Mouse (Mus musculus) left cerebral cortex, postnatal 10 days (tissue): ENCODE measurements at regions not wholly inside any gene's neighbourhood (a gene's known extent, or its start where the extent isn't known, plus 50 kb on each side); places are given as distances from the start of the nearest gene placed in this dataset.

ENCODE experiments used
- DNase-seq, 2 experiments: peaks; one replicate each; pipeline ENCODE4 v3.0.0; 2021 to 2022; ENCODE audit warnings: low spot score in 2 of 2, mixed read lengths in 1 of 2; ENCODE audit errors: extremely low spot score in 1 of 2
- intact Hi-C: fragments of 180-260 bp; cut with DNase I; formaldehyde crosslinking; loops from one replicate; pipeline ENCODE4 v1.15.1; 2025

GRCm38 (mm10) chr1:165086131-165086530 is 74.4 kb downstream of the Tbx19 start:
- intact Hi-C loops = no loop called here
- no peak for DNase-seq

- intact Hi-C loops = no loop called here
- DNase-seq = no peak
These were observed 75.8 kb downstream of the Tbx19 start for GRCm38 (mm10) chr1:165084753-165085152.

GRCm38 (mm10) chr1:165084179-165084578 is 76.4 kb downstream of the Tbx19 start:
- DNase-seq = peak in 1 of 2 experiments; percentile 56
- intact Hi-C loops = no loop called here

GRCm38 (mm10) chr1:165080351-165080750 is 80.2 kb downstream of the Tbx19 start:
- intact Hi-C loops = no loop called here
- no peak for DNase-seq

GRCm38 (mm10) chr1:165077313-165077712 is 83.3 kb downstream of the Tbx19 start:
- intact Hi-C loops = no loop called here
- DNase-seq = no peak

GRCm38 (mm10) chr1:165075301-165076082 is 85.1 kb downstream of the Tbx19 start:
- intact Hi-C loops = no loop called here

GRCm38 (mm10) chr1:165071831-165072491 is 88.6 kb downstream of the Tbx19 start:
- DNase-seq = no peak
- intact Hi-C loops = no loop called here

More at GRCm38 (mm10) chr1:165075301-165076082, 85.1 kb downstream of the Tbx19 start:
- peak; percentile 36 to 80 for DNase-seq

- intact Hi-C loops = no loop called here
These were observed 95.6 kb downstream of the Tbx19 start for GRCm38 (mm10) chr1:165064981-165065380.

GRCm38 (mm10) chr1:165062813-165063492 is 97.6 kb downstream of the Tbx19 start:
- no peak for DNase-seq
- intact Hi-C loops = no loop called here

More at GRCm38 (mm10) chr1:165064981-165065380, 95.6 kb downstream of the Tbx19 start:
- no peak for DNase-seq

- no peak for DNase-seq
- intact Hi-C loops = no loop called here
These were observed 99.2 kb downstream of the Tbx19 start for GRCm38 (mm10) chr1:165061420-165061819.

- DNase-seq = no peak
- intact Hi-C loops = no loop called here
These were observed 106.3 kb downstream of the Tbx19 start for GRCm38 (mm10) chr1:165054245-165054644.

GRCm38 (mm10) chr1:165051294-165051693 is 109.3 kb downstream of the Tbx19 start:
- intact Hi-C loops = no loop called here
- no peak for DNase-seq

- intact Hi-C loops = no loop called here
- DNase-seq = no peak
These were observed 110.4 kb downstream of the Tbx19 start for GRCm38 (mm10) chr1:165050176-165050575.

- intact Hi-C loops = no loop called here
- peak; percentile 30 to 34 for DNase-seq
These were observed 111.3 kb upstream of the Xcl1 start for GRCm38 (mm10) chr1:165046637-165047036.

GRCm38 (mm10) chr1:165046056-165046455 is 110.7 kb upstream of the Xcl1 start:
- intact Hi-C loops = no loop called here
- no peak for DNase-seq

- intact Hi-C loops = no loop called here
- DNase-seq = no peak
These were observed 108.0 kb upstream of the Xcl1 start for GRCm38 (mm10) chr1:165043361-165043760.

GRCm38 (mm10) chr1:165042105-165042504 is 106.8 kb upstream of the Xcl1 start:
- intact Hi-C loops = no loop called here

GRCm38 (mm10) chr1:165036631-165037030 is 101.3 kb upstream of the Xcl1 start:
- intact Hi-C loops = loop anchor here (5.0 kb wide), 4 partner anchors 86 to 579 kb away; partner anchors contain the start of gene Atp1b1
- no peak for DNase-seq

More at GRCm38 (mm10) chr1:165042105-165042504, 106.8 kb upstream of the Xcl1 start:
- DNase-seq = peak in 1 of 2 experiments; percentile 63

GRCm38 (mm10) chr1:165035618-165036017 is 100.3 kb upstream of the Xcl1 start:
- peak; percentile 47 to 69 for DNase-seq
- intact Hi-C loops = loop anchor here (5.0 kb wide), 4 partner anchors 87 to 578 kb away; partner anchors contain the start of gene Atp1b1
